Mouse (Mus musculus): ENCODE measurements around the gene Stox1.
A peak's percentile ranks its signal among the peaks of the same experiment; 100 is the strongest.
"Not testable (repeated sequence)": the region's sequence is repeated elsewhere in the genome, so short reads cannot be mapped to it uniquely, and the experiment has no call there.

Gene Stox1

GRCm38 (mm10) chr10:62725771-62726687 is at the start of gene Stox1:
Gene Stox1 (minus strand): TSS chr10:62726128.
- peak; percentile 29 for DNase-seq (ENCODE audit: low read depth, low spot score)

- no peak for DNase-seq (ENCODE audit: low read depth, low spot score)
These were observed 24.9 kb upstream of the Stox1 start for GRCm38 (mm10) chr10:62750781-62751180.

- peak; percentile 43 for DNase-seq (ENCODE audit: low read depth, low spot score)
These were observed 14.2 kb upstream of the Stox1 start for GRCm38 (mm10) chr10:62739961-62740737.

- no peak for DNase-seq (ENCODE audit: low read depth, low spot score)
These were observed 11.2 kb upstream of the Stox1 start for GRCm38 (mm10) chr10:62736965-62737688.

- no peak for DNase-seq (ENCODE audit: low read depth, low spot score)
These were observed 4.9 kb upstream of the Stox1 start for GRCm38 (mm10) chr10:62730826-62731225.

- no peak for DNase-seq (ENCODE audit: low read depth, low spot score)
These were observed 992 bp downstream of the Stox1 start for GRCm38 (mm10) chr10:62724936-62725335.

GRCm38 (mm10) chr10:62722701-62723100 is 3.2 kb downstream of the Stox1 start:
- DNase-seq (ENCODE audit: low read depth, low spot score), result no peak

- not testable (repeated sequence) for DNase-seq (ENCODE audit: low read depth, low spot score)
These were observed 5.4 kb downstream of the Stox1 start for GRCm38 (mm10) chr10:62720574-62720973.

GRCm38 (mm10) chr10:62713457-62713856 is 12.5 kb downstream of the Stox1 start:
- no peak for DNase-seq (ENCODE audit: low read depth, low spot score)

- no peak for DNase-seq (ENCODE audit: low read depth, low spot score)
These were observed 22.3 kb downstream of the Stox1 start for GRCm38 (mm10) chr10:62703579-62703978.

- DNase-seq (ENCODE audit: low read depth, low spot score), result peak; percentile 50
These were observed 23.5 kb downstream of the Stox1 start for GRCm38 (mm10) chr10:62702436-62702835.

GRCm38 (mm10) chr10:62692771-62693170 is 33.2 kb downstream of the Stox1 start:
- DNase-seq (ENCODE audit: low read depth, low spot score), result no peak

GRCm38 (mm10) chr10:62692244-62692643 is 33.7 kb downstream of the Stox1 start:
- no peak for DNase-seq (ENCODE audit: low read depth, low spot score)

- DNase-seq (ENCODE audit: low read depth, low spot score), result no peak
These were observed 38.8 kb downstream of the Stox1 start for GRCm38 (mm10) chr10:62687032-62687674.

- no peak for DNase-seq (ENCODE audit: low read depth, low spot score)
These were observed 42.9 kb downstream of the Stox1 start for GRCm38 (mm10) chr10:62683043-62683442.

- no peak for DNase-seq (ENCODE audit: low read depth, low spot score)
These were observed 46.1 kb downstream of the Stox1 start for GRCm38 (mm10) chr10:62679833-62680232.

- no peak for DNase-seq (ENCODE audit: low read depth, low spot score)
These were observed 48.6 kb downstream of the Stox1 start for GRCm38 (mm10) chr10:62677329-62677728.

- no peak for DNase-seq (ENCODE audit: low read depth, low spot score)
These were observed 49.7 kb downstream of the Stox1 start for GRCm38 (mm10) chr10:62676196-62676595.

GRCm38 (mm10) chr10:62672359-62672758 is 53.6 kb downstream of the Stox1 start:
- no peak for DNase-seq (ENCODE audit: low read depth, low spot score)

- no peak for DNase-seq (ENCODE audit: low read depth, low spot score)
These were observed 56.7 kb downstream of the Stox1 start for GRCm38 (mm10) chr10:62669245-62669644.

GRCm38 (mm10) chr10:62668463-62668862 is 57.5 kb downstream of the Stox1 start:
- DNase-seq (ENCODE audit: low read depth, low spot score), result no peak
